Mouse (Mus musculus): ENCODE results near the gene Stard9. TPM values are rescaled to one million over a fixed set of nuclear protein-coding genes. Genes with fewer than 3 reads are reported as not detected.

The Stard9 gene
- total and polyA plus RNA-seq, 3 experiments = 0.23 to 0.81 (median 0.76) TPM

DNA sequence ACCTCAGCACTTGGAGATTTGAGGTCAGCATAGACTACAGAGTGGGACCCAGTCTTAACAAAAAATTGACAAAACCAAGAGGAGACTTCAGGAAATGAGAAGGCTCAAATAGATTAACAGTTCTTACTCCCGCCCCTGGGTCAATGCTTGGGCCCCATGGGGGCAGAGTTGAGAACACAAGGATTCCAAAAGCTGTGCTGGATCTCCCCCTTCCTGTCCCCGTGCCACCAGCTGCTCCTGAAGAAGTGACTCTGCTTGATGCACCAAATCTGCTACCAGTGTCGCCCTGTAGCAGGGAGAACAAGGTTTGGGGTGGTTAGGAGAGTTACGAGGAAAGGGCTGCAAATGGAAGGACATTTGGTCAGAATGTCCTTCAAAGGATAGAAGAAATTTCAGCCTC, 94.7 kb downstream of the Stard9 start (continued):
- TF ChIP-seq MYC (IDR thresholded peaks at IDR 0.05; ENCODE audit: low read depth, low read length) (no peak), TCF12 (IDR thresholded peaks at IDR 0.05; ENCODE audit: low read depth, low read length) (no peak), CTCF (conservative IDR thresholded peaks at IDR 0.05 in 1 of 2, IDR thresholded peaks at IDR 0.05 in 1 of 2; ENCODE audit: low read depth in 2 of 2, low read length in 2 of 2) (no peak), MAFK (IDR thresholded peaks at IDR 0.05; ENCODE audit: insufficient replicate concordance, low read length) (no peak)

DNA sequence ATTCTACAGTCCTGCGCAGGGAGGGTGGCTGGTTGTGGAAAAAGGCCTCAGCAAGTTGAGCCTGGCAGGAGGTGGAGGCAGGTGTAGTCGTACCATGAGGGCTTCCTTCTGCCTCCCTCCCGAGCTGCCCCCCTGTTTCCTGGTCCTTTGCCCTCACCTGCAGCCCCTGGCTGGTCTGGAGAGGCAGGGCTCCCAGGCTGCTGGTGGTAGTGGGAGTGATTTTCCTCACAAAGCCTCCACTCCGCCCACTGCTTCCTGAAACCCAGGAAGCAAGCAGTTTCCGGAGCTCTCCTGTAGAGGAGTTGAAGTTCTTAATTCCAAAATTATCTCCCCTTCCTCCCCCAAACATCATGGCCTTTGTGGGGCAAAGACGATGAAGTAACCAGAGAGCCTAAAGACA, 95.3 kb downstream of the Stard9 start:
- H3K4me3 ChIP-seq (replicated peaks in 1 of 3; ENCODE audit: low read depth in 2 of 3, low read length in 2 of 3, poor library complexity in 1 of 3) = no peak overlapping the region
- dilution Hi-C loops (cut with MboI; ENCODE audit: extremely low pct_ligation_motif_present, extremely low pct_unique_long_range_greater_than_20kb, low sequenced_read_pairs) = no loop called here
- no peaks in the 10 kb centered on the region for H3K27me3 ChIP-seq (replicated peaks)

DNA sequence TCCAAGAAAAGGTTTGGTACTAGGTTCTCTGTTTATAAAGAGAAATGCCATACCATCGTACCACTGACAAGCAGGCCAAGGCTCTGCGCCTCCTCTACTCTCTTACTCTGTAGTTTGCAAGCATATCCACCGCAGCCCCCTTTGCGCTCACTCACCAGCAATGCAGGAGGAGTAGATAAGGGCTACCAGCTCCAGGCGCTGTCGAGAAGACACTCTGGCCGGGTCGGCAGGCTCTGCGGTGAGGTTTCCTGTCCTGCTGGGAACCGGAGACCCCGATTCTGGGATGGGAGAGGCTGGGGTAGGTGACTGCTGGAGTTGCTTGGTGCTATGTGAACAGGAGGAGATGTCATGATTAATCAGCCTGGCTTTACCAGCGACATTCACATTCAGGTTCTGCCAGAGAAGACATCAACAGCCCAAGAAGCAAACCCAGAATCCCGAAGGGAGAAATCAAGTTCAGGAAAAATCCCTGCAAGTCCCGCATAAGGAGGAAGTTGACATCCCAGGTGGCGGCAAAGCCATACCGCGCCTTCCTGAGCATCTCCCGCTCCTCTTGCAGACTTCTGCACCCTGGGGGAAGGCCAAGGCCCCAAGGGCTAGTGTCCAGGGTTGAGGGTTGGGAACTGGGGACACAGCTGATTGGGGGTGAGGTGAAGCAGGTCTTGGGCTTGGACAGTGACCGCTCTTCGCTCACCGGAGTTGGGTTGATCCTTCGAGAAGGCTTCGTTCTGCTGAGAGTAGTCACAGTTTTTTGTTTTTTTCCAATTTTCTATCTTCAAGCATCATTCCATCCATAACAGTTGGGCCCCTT, 101.1 kb downstream of the Stard9 start:
- H3K4me2 ChIP-seq (ENCODE audit: insufficient read depth, low read depth, poor library complexity, severe bottlenecking) = peak overlapping the region; percentile 63; the same call in 1 of the 2 replicates
- no peak for DNase-seq (ENCODE audit: extremely low read depth)
- no peaks in the 10 kb centered on the region for H3K27me3 ChIP-seq (replicated peaks)
- H3K4me1 ChIP-seq (ENCODE audit: control insufficient read depth in 1 of 2, insufficient read depth in 2 of 2) = peaks cover 19 to 58% of the 10 kb centered on the region in 2 experiments
- no peaks in the 10 kb centered on the region for H3K9me3 ChIP-seq (replicated peaks; ENCODE audit: low read length)
- peaks cover 11% of the 10 kb centered on the region; the same call in 1 of the 2 replicates for H3K79me2 ChIP-seq (replicated peaks; ENCODE audit: control insufficient read depth, extremely low read depth, insufficient read depth, poor library complexity, severe bottlenecking)
- H3K4me3 ChIP-seq (replicated peaks in 1 of 3; ENCODE audit: low read depth in 2 of 3, low read length in 2 of 3, poor library complexity in 1 of 3) = peak overlapping the region; percentile 83 to 98 (median 84)
- dilution Hi-C loops (cut with MboI; ENCODE audit: extremely low pct_ligation_motif_present, extremely low pct_unique_long_range_greater_than_20kb, low sequenced_read_pairs) (no loop called here), in situ Hi-C loops (cut with MboI; ENCODE audit: low pct_ligation_motif_present, low pct_unique_long_range_greater_than_20kb, low sequenced_read_pairs) (no loop called here)
- no peak for TF ChIP-seq USF2 (conservative IDR thresholded peaks at IDR 0.05; ENCODE audit: low read depth, low read length)
- no peak for TF ChIP-seq RCOR1 (conservative IDR thresholded peaks at IDR 0.05; ENCODE audit: low read depth, low read length)
- no peak for TF ChIP-seq IRF4 (IDR thresholded peaks at IDR 0.05; ENCODE audit: low read depth, low read length)
- no peak for TF ChIP-seq MEF2A (IDR thresholded peaks at IDR 0.05; ENCODE audit: borderline replicate concordance, low read depth, low read length)
- TF ChIP-seq ZC3H11A (IDR thresholded peaks at IDR 0.05; ENCODE audit: low read depth, low read length) = no peak
- TF ChIP-seq MAFK (IDR thresholded peaks at IDR 0.05; ENCODE audit: insufficient replicate concordance, low read length) = no peak
- no peak for TF ChIP-seq TBP (conservative IDR thresholded peaks at IDR 0.05; ENCODE audit: low read depth, low read length)
- TF ChIP-seq PAX5 (IDR thresholded peaks at IDR 0.05; ENCODE audit: low read length) = no peak
- TF ChIP-seq ELF1 (IDR thresholded peaks at IDR 0.05; ENCODE audit: low read depth, low read length) = no peak
- TF ChIP-seq MYC (IDR thresholded peaks at IDR 0.05; ENCODE audit: low read depth, low read length) = no peak
- no peak for TF ChIP-seq CHD2 (IDR thresholded peaks at IDR 0.05; ENCODE audit: low read length)
- no peak for TF ChIP-seq UBTF (IDR thresholded peaks at IDR 0.05; ENCODE audit: low read depth, low read length)
- no peak for TF ChIP-seq ETS1 (conservative IDR thresholded peaks at IDR 0.05; ENCODE audit: low read depth, low read length)
- peaks cover 23 to 44% of the 10 kb centered on the region in 2 experiments for H3K36me3 ChIP-seq (replicated peaks in 1 of 2; ENCODE audit: control insufficient read depth in 1 of 2, insufficient read depth in 1 of 2, low read length in 1 of 2)
- H3K9ac ChIP-seq (ENCODE audit: insufficient read depth, low read depth) = peak overlapping the region; percentile 85; the same call in 1 of the 2 replicates
- H3K27ac ChIP-seq (ENCODE audit: insufficient read depth, low read depth) = no peak overlapping the region

More for the DNA sequence above, 95.3 kb downstream of the Stard9 start:
- TF ChIP-seq JUND (conservative IDR thresholded peaks at IDR 0.05; ENCODE audit: low read depth, low read length) = no peak
- no peak for TF ChIP-seq ELF1 (IDR thresholded peaks at IDR 0.05; ENCODE audit: low read depth, low read length)
- no peak for TF ChIP-seq CHD2 (IDR thresholded peaks at IDR 0.05; ENCODE audit: low read length)
- TF ChIP-seq ZMIZ1 (IDR thresholded peaks at IDR 0.05; ENCODE audit: low read depth, low read length) = no peak
- TF ChIP-seq MAX (IDR thresholded peaks at IDR 0.05; ENCODE audit: low read length) = no peak
- TF ChIP-seq MEF2A (IDR thresholded peaks at IDR 0.05; ENCODE audit: borderline replicate concordance, low read depth, low read length) = no peak
- no peak for TF ChIP-seq GABPA (IDR thresholded peaks at IDR 0.05; ENCODE audit: insufficient replicate concordance, low read depth, low read length)
- no peak for TF ChIP-seq MAZ (IDR thresholded peaks at IDR 0.05; ENCODE audit: low read depth, low read length)
- TF ChIP-seq TBP (conservative IDR thresholded peaks at IDR 0.05; ENCODE audit: low read depth, low read length) = no peak
- TF ChIP-seq IRF4 (IDR thresholded peaks at IDR 0.05; ENCODE audit: low read depth, low read length) = no peak
- TF ChIP-seq SMC3 (IDR thresholded peaks at IDR 0.05; ENCODE audit: low read depth, low read length) = no peak
- no peak for TF ChIP-seq ZC3H11A (IDR thresholded peaks at IDR 0.05; ENCODE audit: low read depth, low read length)
- TF ChIP-seq RCOR1 (conservative IDR thresholded peaks at IDR 0.05; ENCODE audit: low read depth, low read length) = no peak
- no peak for TF ChIP-seq CHD1 (IDR thresholded peaks at IDR 0.05; ENCODE audit: low read depth, low read length)
- TF ChIP-seq RAD21 (IDR thresholded peaks at IDR 0.05; ENCODE audit: low read depth, low read length) = no peak
- no peak for TF ChIP-seq BHLHE40 (IDR thresholded peaks at IDR 0.05; ENCODE audit: low read depth, low read length)
- TF ChIP-seq USF2 (conservative IDR thresholded peaks at IDR 0.05; ENCODE audit: low read depth, low read length) = no peak
- TF ChIP-seq UBTF (IDR thresholded peaks at IDR 0.05; ENCODE audit: low read depth, low read length) = no peak
- TF ChIP-seq USF1 (IDR thresholded peaks at IDR 0.05; ENCODE audit: low read depth, low read length) = no peak
- TF ChIP-seq MYC (IDR thresholded peaks at IDR 0.05; ENCODE audit: low read depth, low read length) = no peak
- in situ Hi-C loops (cut with MboI; ENCODE audit: low pct_ligation_motif_present, low pct_unique_long_range_greater_than_20kb, low sequenced_read_pairs) = no loop called here
- DNase-seq (ENCODE audit: extremely low read depth) = no peak
- Histone ChIP-seq H3K27ac (ENCODE audit: insufficient read depth, low read depth) (no peak overlapping the region), H3K4me2 (ENCODE audit: insufficient read depth, low read depth, poor library complexity, severe bottlenecking) (no peak overlapping the region), H3K4me1 (ENCODE audit: control insufficient read depth in 1 of 2, insufficient read depth in 2 of 2) (peaks cover 9 to 55% of the 10 kb centered on the region in 2 experiments), H3K79me2 (replicated peaks; ENCODE audit: control insufficient read depth, extremely low read depth, insufficient read depth, poor library complexity, severe bottlenecking) (no peaks in the 10 kb centered on the region; the same call in 1 of the 2 replicates), H3K9ac (ENCODE audit: insufficient read depth, low read depth) (no peak overlapping the region), H3K36me3 (replicated peaks in 1 of 2; ENCODE audit: control insufficient read depth in 1 of 2, insufficient read depth in 1 of 2, low read length in 1 of 2) (peaks cover 63 to 90% of the 10 kb centered on the region in 2 experiments), H3K9me3 (replicated peaks; ENCODE audit: low read length) (no peaks in the 10 kb centered on the region)
